Mouse (Mus musculus) forebrain, postnatal 0 days (tissue): ENCODE results near the gene Etv5. TPM values are rescaled to one million over a fixed set of nuclear protein-coding genes. Genes with fewer than 3 reads are reported as not detected.

Source experiments
- ATAC-seq: fragments of 200-750 bp; cut with Nextera tagmentation; 2 replicates; pipeline ENCODE4 v1.8.0; 2017; ENCODE audit warnings: mild to moderate bottlenecking, moderate library complexity
- DNase-seq: peaks from one replicate; pipeline ENCODE4 v3.0.0-alpha.2; 2015
- H3K27ac ChIP-seq: fragments of 300-500 bp; sonication (generic); 2 replicates; pipeline ENCODE4 v1.5.1; 2014; ENCODE audit warnings: low read depth, mild to moderate bottlenecking, antibody characterized with exemption, low read length, moderate library complexity, mixed read lengths
- H3K27me3 ChIP-seq: fragments of 300-500 bp; sonication (generic); 2 replicates; pipeline ENCODE4 v1.6.1; 2014; ENCODE audit warnings: mild to moderate bottlenecking, low read length, mixed read lengths; ENCODE audit not compliant: insufficient read depth
- H3K36me3 ChIP-seq: fragments of 300-500 bp; sonication (generic); 2 replicates; pipeline ENCODE4 v1.6.1; 2014; ENCODE audit warnings: mild to moderate bottlenecking, moderate library complexity; ENCODE audit not compliant: insufficient read depth
- H3K4me1 ChIP-seq: fragments of 300-500 bp; sonication (generic); 2 replicates; pipeline ENCODE4 v1.6.1; 2014; ENCODE audit warnings: antibody characterized with exemption; ENCODE audit not compliant: insufficient read depth
- H3K4me2 ChIP-seq: fragments of 300-500 bp; sonication (generic); 2 replicates; pipeline ENCODE4 v1.6.1; 2014; ENCODE audit warnings: low read depth, mild to moderate bottlenecking, moderate library complexity
- H3K4me3 ChIP-seq: fragments of 300-500 bp; sonication (generic); 2 replicates; pipeline ENCODE4 v1.5.1; 2014; ENCODE audit warnings: low read depth, low read length, mixed read lengths
- H3K9ac ChIP-seq: fragments of 300-500 bp; sonication (generic); 2 replicates; pipeline ENCODE4 v1.6.1; 2014; ENCODE audit warnings: mild to moderate bottlenecking
- H3K9me3 ChIP-seq: fragments of 300-500 bp; sonication (generic); 2 replicates; pipeline ENCODE4 v1.6.1; 2016; ENCODE audit warnings: low read length
- CTCF ChIP-seq: sonication (generic); IDR thresholded peaks from 2 replicates; pipeline ENCODE4 v1.5.1; 2016; ENCODE audit warnings: antibody characterized with exemption, control low read depth, low read depth
- WGBS: fragments of 180-500 bp; shearing (Covaris S2); extraction: QIAGEN DNeasy Blood & Tissue Kit; methylation state at CpG from one replicate; pipeline ENCODE4 v1.1.7; 2014; 5-methylcytosine and 5-hydroxymethylcytosine counted together
- polyA plus RNA-seq: library from polyadenylated mRNA; unstranded; fragments of >200 nt; fragmentation: Nextera tagmentation; extraction: Ambion mirVana; gene quantifications from 2 replicates; pipeline ENCODE4 v1.2.1, GENCODE M21; 2015
- total RNA-seq: library from RNA; depleted of rRNA; stranded (reverse); fragments of >200 nt; gene quantifications from 2 replicates; pipeline ENCODE4 v1.2.3, GENCODE M21; 2014

Etv5 gene
- total and polyA plus RNA-seq, 2 experiments from 2014 or later: 28.6 to 37.4 TPM

DNA sequence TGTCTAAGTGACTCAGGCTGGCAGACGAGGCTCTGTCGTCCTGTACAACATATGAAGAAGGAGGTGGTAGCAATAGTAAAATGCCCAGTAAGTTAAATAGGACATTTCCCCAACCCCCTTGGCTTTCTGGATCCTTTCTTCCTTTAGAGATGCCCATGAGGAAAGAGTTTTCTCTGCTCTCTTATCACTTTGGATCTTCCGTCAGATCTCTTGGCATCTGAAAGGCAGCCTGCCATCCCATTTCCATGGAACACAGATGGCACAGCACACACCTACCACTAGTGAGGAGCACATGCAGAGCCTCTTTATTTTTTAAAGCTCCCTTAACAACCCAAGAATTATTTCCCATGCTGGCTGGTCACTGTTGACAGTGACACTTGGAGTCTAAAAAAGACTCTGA is 22.7 kb upstream of the Etv5 start:
- TF ChIP-seq CTCF: no peak
- H3K27ac ChIP-seq: no peak overlapping the region
- H3K4me1 ChIP-seq: no peaks in the 10 kb centered on the region
- WGBS: 65% methylated on average over 3 of the region's 3 CpGs
- no peaks in the 10 kb centered on the region for H3K27me3 ChIP-seq
- DNase-seq: no peak
- H3K9ac ChIP-seq: no peak overlapping the region
- H3K9me3 ChIP-seq: no peaks in the 10 kb centered on the region
- H3K4me2 ChIP-seq: no peak overlapping the region
- no peak for ATAC-seq
- H3K36me3 ChIP-seq: no peaks in the 10 kb centered on the region
- H3K4me3 ChIP-seq: no peak overlapping the region

DNA sequence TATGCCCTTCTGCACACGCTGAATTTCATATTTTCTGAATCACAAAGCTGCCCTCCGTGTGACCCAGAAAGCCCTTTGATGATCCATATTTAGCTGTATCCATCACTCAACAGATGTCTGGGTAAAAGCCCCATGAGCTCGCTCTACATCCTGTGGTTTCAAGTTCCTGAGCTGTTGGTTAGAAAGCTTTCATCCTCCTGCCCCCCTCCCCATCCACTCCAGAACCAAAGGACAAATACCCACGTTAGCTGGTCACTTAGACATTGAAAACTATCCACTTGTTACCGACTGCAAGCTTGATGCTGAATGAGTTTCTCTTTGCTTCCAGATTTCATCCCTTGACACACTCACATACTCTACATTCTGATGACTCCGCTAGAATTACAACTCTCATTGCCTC is 22.2 kb upstream of the Etv5 start:
- ATAC-seq: no peak
- H3K4me2 ChIP-seq: no peak overlapping the region
- no peak for DNase-seq
- H3K27ac ChIP-seq: no peak overlapping the region
- H3K36me3 ChIP-seq: no peaks in the 10 kb centered on the region
- no peak overlapping the region for H3K9ac ChIP-seq
- no peaks in the 10 kb centered on the region for H3K4me1 ChIP-seq
- no peak overlapping the region for H3K4me3 ChIP-seq
- no peak for TF ChIP-seq CTCF
- H3K27me3 ChIP-seq: no peaks in the 10 kb centered on the region
- WGBS: 78% methylated on average over 6 of the region's 6 CpGs
- H3K9me3 ChIP-seq: no peaks in the 10 kb centered on the region

- WGBS: 71% methylated on average over 1 of the region's 1 CpGs
- Histone ChIP-seq H3K27me3 (no peaks in the 10 kb centered on the region), H3K36me3 (no peaks in the 10 kb centered on the region), H3K9ac (no peak overlapping the region), H3K4me2 (no peak overlapping the region), H3K4me3 (no peak overlapping the region), H3K4me1 (no peaks in the 10 kb centered on the region), H3K9me3 (no peaks in the 10 kb centered on the region), H3K27ac (no peak overlapping the region)
- DNase-seq (no peak), ATAC-seq (no peak)
- no peak for TF ChIP-seq CTCF
These were observed 21.4 kb upstream of the Etv5 start for GRCm38 (mm10) chr16:22460960-22461359.

DNA sequence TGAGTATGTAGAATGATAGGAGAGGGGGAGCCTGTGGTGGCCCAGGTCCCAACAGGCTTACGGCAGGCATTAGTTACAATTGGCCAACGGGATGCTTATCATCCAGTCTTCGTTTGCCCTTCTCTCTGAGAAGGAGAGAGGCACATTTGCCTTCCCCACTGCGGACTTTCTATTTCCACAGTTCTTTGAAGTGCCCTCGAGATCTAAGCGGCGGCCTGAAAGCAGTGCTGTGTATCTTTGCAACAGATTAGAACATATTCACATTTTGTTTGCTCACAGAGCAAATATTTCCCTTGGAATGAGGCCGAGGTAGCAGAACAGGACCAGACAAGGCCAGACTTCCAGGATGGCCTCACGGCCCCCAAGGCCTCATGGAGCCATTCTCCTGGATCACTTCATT is 12.6 kb upstream of the Etv5 start:
- Histone ChIP-seq H3K36me3 (no peaks in the 10 kb centered on the region), H3K9me3 (no peaks in the 10 kb centered on the region), H3K4me2 (no peak overlapping the region), H3K27me3 (no peaks in the 10 kb centered on the region), H3K4me3 (no peak overlapping the region), H3K9ac (no peak overlapping the region), H3K4me1 (no peaks in the 10 kb centered on the region), H3K27ac (no peak overlapping the region)
- WGBS: 89% methylated on average over 9 of the region's 9 CpGs
- DNase-seq: no peak
- no peak for ATAC-seq
- TF ChIP-seq CTCF: no peak

- no peak for TF ChIP-seq CTCF
- DNase-seq (no peak), ATAC-seq (no peak)
- WGBS: 68% methylated on average over 6 of the region's 6 CpGs
- no peaks in the 10 kb centered on the region for H3K36me3 ChIP-seq
- no peak overlapping the region for H3K4me2 ChIP-seq
- no peaks in the 10 kb centered on the region for H3K27me3 ChIP-seq
- H3K4me3 ChIP-seq: no peak overlapping the region
- H3K27ac ChIP-seq: no peak overlapping the region
- H3K9ac ChIP-seq: no peak overlapping the region
- H3K4me1 ChIP-seq: no peaks in the 10 kb centered on the region
- H3K9me3 ChIP-seq: no peaks in the 10 kb centered on the region
These were observed 8.6 kb upstream of the Etv5 start for GRCm38 (mm10) chr16:22448093-22448492.

DNA sequence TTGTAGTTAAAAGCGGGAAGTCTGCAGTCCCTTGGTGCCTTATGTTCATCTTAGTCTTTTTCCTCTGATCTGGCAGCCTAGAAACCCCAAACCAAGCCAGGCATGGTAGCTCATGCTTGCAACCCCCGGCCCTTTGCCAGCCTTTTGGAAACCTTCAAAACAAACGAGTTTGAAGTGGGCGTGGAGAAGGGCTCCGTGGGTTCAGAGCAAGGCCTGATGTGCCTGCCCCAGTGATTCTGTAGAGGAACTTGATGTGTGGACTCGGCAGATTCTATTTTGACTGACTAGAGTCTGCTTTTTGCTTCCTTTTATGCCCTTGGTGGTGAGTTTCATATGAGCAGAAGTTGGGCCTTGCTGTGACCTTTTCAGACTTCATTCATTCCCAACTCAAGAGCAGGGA is 5.3 kb upstream of the Etv5 start:
- WGBS: 60% methylated on average over 6 of the region's 6 CpGs
- H3K36me3 ChIP-seq: no peaks in the 10 kb centered on the region
- no peak overlapping the region for H3K4me3 ChIP-seq
- no peak overlapping the region for H3K27ac ChIP-seq
- H3K4me1 ChIP-seq: peaks cover 7% of the 10 kb centered on the region; the same call in 1 of the 2 replicates
- DNase-seq: no peak
- no peak for TF ChIP-seq CTCF
- no peak overlapping the region for H3K9ac ChIP-seq
- H3K4me2 ChIP-seq: no peak overlapping the region
- ATAC-seq: no peak
- no peaks in the 10 kb centered on the region for H3K9me3 ChIP-seq
- peaks cover 10% of the 10 kb centered on the region; the same call in 1 of the 2 replicates for H3K27me3 ChIP-seq

GRCm38 (mm10) chr16:22442202-22442601 is 2.7 kb upstream of the Etv5 start:
- TF ChIP-seq CTCF: no peak
- 28% methylated on average over 7 of the region's 7 CpGs for WGBS
- no peak overlapping the region for H3K4me3 ChIP-seq
- H3K36me3 ChIP-seq: no peaks in the 10 kb centered on the region
- H3K27me3 ChIP-seq: peaks cover 10% of the 10 kb centered on the region; the same call in 1 of the 2 replicates
- H3K4me1 ChIP-seq: peaks cover 7% of the 10 kb centered on the region; the same call in 1 of the 2 replicates
- ATAC-seq: no peak
- DNase-seq: no peak
- no peak overlapping the region for H3K9ac ChIP-seq
- no peak overlapping the region for H3K4me2 ChIP-seq
- H3K9me3 ChIP-seq: no peaks in the 10 kb centered on the region
- no peak overlapping the region for H3K27ac ChIP-seq

DNA sequence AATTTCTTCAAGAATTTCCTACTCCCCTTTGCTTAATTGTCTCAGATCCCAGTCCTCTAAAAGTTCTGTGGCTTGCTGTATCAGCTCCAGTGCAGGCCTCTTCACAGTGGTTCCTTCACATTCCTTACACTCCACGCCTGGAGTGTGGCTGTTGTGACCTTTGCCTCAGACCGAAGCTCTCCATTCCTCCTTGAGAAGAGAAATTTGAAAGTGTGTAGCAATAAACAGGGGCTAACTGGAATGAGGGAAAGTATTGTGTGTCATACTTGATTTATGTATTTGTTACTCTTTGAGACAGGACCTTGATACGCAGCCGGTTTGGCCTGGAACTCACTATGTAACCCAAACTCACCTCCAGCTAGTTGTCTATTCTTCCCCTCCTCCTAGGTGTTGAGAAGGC is 1.8 kb upstream of the Etv5 start:
- H3K27me3 ChIP-seq: peaks cover 10% of the 10 kb centered on the region; the same call in 1 of the 2 replicates
- no peaks in the 10 kb centered on the region for H3K9me3 ChIP-seq
- peaks cover 7% of the 10 kb centered on the region; the same call in 1 of the 2 replicates for H3K4me1 ChIP-seq
- 87% methylated on average over 4 of the region's 4 CpGs for WGBS
- H3K9ac ChIP-seq: no peak overlapping the region
- ATAC-seq (no peak), DNase-seq (no peak)
- H3K4me3 ChIP-seq: no peak overlapping the region
- no peaks in the 10 kb centered on the region for H3K36me3 ChIP-seq
- TF ChIP-seq CTCF: no peak
- no peak overlapping the region for H3K27ac ChIP-seq
- no peak overlapping the region for H3K4me2 ChIP-seq
